Mouse (Mus musculus) mouse trophoblast stem cell (cell line): ENCODE data around the gene Zpbp2.

Source experiments
- in situ Hi-C, 2 experiments: fragments of 300-500 bp; cut with MseI, MboI; formaldehyde crosslinking; loops; 2 replicates in 1 of 2; 3 replicates in 1 of 2; pipeline ENCODE4 v1.15.1; 2025

Zpbp2 gene

DNA sequence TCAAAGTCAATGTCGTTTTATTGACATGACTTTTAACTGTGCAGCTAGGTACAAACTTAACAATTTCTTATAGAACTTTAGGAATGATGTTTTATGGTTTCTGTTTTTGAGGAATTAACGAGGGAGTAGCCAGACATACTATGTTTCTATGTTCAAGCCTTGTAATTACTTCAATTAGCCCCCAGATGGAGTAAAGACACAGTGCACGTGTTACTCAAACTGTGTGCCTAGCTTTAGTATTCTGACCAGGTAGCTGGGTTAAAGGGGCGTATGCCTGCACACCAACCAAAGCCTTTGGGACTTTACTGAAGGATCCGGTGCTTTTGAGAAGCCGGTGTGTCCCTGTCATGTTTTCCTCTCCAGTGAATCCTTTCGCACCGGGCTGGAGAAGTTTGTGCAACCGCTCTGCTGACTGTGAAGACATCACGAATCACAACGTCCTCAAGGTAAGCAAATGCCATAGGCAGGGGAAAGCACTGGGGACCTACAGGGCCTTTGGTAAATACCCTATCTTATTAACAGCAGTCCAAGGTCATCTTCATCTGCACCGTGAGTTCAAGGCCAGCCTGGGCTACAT lies 4.3 kb downstream of the Zpbp2 start:
- in situ Hi-C loops: loop anchor here in 1 of 2 experiments (5.0 kb wide), 1 partner anchor 37 kb away; no protein-coding TSS in a partner anchor

DNA sequence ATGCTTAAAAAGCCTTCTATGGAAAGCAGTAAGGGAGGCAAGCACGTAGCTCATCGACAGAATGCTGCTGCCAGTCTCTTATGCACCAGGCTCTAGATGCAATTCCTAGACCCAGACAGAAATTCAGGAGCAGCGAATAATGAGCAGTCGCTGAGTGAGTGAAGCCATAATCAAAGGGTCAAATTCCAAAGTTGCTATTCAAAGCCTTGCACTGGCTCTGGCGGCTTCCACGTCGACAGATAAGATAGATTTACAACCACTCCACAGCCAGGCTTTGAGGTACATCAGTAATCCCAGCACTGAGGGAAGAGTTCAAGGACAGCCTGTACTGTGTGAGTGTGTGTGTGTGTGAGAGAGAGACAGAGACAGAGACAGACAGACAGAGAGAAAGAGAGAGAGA lies 10.0 kb downstream of the Zpbp2 start:
- in situ Hi-C loops: no loop called here

DNA sequence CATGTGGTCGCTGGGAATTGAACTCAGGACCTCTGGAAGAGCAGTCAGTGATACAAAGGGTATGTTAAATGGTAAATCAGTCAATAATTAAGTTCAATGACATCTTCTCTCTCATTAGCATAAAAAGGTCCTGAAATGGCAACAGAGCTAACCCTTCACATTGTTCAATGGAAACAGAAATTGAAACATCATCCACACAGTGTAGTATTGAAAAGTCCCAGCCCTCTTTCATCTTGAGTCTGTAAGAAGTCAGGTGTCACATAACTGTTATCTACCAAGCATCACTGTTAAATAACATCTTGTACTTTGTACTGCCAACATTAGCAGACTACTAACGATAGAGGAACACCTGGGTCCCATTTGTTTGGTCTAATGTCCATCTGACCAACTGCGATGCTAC lies 12.1 kb downstream of the Zpbp2 start:
- in situ Hi-C loops: no loop called here

DNA sequence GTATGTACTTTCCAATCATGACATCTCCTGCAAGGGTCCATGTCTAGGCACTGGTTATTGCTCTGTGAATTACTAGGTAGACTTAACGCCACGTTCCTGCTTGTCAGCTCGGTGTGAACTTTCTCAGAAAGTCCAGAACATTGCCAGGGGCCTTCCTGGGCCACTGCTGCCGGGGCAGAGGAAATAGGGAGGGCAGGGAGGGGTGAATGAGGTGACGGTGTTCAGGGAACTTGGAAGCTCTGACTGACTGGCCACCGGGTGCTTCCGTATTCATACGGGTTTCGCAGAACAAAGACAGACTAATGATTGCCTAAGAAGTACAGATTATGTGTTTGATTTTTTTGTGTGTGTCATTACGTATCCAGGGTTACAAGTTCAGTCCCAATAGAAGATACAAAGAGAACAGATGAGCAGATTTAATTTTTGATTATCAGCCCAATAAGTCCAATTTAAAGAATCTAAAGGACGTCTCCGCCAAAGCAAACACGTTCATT lies 13.1 kb downstream of the Zpbp2 start:
- in situ Hi-C loops: no loop called here

DNA sequence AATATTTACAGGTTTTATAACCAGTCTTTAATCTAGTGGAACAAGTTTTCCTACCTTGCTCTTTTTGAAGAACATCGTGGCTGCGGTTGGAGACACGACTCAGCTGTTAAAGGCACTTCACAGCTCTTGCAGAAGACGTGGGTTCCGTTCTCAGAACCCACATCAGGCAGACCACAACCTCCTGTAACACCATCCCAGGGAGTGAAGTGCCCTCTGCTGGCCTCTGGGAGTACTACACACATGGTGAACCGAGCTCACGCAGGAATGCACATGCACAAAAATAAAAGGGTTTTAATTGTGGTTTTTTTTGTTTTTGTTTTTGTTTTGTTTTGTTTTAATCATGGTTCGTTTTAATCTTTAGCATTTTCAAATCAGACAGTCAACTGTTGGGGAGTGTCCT lies 17.4 kb downstream of the Zpbp2 start:
- in situ Hi-C loops: no loop called here

DNA sequence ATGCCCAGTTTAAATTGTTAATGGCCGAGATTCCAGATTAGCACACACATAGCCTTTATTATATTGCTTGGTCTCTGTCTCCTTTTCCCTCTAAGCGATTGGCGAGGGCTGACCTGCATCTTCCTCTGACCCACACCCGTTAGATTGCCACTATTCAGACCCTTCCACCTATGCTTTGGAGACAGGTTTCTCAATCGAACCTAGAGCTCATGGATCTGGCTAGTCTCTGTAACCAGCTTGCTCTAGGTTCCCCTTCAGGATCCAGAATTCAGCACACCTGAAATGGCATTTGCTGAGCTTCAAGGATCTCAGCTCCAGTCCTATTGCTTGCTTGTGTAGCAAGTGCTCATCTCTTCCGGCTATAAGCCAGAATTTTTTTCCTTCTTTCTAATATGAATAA lies 18.6 kb downstream of the Zpbp2 start:
- in situ Hi-C loops: no loop called here

DNA sequence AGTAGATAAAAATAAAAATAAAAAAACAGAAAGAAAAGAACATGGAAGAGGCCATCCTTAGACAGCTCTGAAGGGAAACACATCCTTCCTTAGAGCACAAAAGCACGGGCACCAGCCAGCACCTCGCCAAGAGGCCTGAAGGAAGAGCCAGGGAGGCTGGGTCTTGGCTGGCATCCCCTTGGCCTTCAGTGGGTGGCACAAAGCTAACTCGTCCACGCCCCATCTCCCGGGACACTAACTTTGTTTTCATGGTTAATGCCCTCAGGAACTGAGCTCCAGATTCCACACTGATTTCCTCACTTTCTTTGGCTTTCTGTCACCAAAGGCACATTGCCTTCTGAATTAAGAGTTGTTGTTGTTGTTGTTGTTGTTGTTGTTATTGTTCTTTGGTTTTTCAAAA lies 26.9 kb downstream of the Zpbp2 start:
- in situ Hi-C loops: no loop called here

DNA sequence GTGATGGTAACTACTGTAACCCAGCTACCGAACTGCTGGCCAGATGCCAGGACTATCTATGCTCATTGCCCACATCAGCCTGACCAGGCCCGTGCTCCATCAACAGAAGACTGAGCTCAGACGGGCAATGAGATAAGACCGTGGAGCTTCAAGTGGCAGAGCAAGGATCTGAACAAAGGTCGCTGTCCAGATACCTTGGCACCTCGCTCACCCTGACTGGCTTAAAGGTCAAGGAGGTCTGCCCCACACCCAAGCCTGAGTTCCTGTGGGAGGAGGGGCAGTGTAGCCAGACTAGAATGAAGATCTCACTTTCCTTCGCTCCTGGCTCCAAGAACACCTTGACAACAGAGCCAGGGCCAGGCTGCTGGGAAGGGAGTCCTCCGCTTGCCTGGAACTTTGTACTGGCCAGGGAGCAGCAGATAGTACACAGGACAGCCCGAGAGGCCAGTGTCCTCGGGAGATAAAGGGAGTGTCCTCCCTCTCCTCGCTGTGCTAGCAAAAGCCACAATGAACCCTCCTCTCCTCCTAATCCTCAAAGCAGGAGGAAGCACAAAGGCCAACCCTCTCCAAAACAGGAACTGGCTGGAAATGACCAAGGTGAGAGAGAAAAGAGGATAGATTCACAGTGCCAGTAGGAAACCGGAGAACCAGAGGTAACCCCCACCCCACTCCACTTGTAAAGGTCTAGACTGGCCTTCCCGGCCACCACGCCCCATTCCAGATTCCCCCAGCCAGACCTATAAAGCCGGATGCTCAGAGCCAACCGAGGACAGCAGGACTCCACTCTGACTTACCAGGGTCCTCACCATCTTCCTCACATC lies 29.6 kb downstream of the Zpbp2 start:
- in situ Hi-C loops: no loop called here

DNA sequence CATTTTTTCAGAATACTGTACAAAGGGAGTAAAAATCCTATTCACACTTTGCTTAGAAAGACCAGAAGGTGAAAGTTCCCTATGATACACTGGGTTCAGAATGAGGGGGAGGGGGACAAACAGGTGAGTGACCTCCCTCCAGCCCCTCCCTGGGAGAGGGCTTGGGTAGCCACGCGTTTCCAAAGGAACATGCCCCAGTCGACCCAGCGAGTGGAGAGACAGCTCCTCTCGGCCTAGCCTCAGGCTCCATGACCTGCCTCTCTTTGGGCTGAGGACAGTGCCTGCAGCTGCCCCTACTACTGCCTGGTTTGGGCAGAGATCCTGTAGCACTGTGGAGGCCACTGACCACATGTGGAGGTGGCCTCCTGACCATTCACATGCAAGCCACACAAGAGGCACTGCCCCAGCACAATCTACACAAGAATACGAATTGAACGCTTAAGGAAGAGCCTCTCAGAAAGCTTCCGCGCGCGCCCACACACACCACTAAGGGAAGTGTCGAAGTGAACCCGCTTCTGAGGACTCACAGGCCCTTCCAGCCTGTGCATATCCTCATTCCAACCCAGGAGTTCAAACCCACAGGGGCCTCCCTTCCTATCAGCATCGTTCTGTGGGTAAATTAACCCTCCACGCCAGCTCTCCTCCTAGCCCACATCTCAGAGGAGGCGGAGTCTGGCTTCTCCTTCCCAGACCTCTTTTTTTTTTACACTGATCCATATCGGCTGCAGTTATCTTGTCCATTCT lies 30.6 kb downstream of the Zpbp2 start:
- in situ Hi-C loops: no loop called here

DNA sequence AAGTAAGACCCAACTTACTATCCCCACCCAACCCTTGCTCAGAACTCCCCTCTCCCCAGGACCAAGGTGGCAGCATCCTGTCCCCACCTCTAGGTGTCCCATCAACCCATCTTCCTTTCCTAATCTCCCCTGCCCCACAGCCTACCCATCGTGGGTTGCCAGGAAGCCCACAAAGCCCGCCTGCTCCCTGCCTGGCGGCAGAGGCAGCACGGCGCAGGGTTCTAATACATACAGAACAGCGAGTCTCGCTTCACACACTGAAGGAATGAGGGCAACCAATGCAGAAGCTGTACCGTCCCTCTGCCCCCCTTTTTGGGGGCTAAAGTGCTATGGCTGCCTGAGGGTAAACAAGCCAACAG lies 31.1 kb downstream of the Zpbp2 start:
- in situ Hi-C loops: no loop called here

DNA sequence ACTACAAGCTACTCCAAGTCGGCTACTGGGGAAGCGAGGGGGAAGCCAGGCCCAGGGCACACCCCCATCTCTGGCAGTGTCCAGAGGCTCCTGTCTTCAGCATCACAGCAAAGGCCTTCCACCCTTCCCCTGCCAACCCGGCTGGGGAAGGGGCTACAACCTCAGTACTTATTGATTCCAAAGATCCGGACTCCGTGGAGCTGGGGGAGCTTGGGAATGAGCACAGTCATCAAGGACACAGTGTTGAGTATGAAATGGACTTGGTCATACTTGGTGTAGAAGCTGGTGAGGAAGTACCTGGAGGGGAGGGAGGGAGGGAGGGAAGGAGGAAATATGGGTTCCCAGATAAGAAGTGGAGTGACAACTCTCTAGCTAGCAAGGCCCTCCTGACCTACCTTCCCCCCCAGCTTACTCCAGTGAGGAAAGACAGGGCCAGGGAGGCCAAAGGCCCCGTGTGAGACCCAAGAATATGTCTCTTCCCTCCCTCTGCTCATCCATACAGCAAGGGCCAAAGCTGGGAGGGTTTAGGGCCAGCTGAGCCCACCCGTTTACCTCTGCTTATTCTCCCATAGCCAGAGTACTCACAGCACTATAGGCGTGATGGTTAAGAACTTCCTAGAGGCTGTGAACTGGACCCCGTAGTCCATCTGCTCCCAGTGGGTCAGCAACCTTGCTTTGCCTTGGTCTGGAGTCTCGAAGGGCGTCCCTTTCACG lies 31.8 kb downstream of the Zpbp2 start:
- in situ Hi-C loops: no loop called here

DNA sequence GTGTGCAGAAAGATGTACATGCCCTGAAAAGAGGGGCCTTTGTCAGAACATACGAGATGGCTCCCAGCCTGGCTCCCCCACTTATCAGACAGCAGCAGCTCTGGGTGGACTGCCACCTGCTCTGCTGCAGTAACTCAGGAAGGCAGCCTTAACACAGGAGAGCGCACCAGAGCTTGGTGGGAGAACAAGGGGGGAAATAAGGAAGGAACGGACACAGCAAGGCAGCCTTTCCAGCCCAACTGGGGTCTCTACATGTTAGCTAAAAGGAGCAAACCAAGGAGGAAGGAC lies 32.3 kb downstream of the Zpbp2 start:
- in situ Hi-C loops: no loop called here

DNA sequence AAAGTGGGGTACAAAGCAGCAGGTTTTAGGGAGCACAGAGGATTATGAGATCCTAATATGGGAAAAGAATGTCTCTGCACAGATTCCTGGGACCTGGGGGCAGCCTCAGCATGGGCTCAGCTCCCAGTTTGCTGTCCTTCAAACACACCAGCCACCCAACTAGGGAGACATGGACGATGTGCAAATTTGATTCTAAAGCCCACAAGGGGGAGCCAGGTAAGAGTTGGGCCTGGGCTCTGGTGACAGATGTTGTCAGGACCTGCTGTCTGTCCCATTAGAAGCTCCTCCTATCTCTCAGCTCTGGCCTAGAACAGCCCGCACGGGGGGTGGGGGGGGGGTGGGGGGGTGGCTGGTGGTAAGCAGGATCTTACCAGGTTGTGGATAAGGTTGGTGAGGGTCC lies 32.7 kb downstream of the Zpbp2 start:
- in situ Hi-C loops: no loop called here

DNA sequence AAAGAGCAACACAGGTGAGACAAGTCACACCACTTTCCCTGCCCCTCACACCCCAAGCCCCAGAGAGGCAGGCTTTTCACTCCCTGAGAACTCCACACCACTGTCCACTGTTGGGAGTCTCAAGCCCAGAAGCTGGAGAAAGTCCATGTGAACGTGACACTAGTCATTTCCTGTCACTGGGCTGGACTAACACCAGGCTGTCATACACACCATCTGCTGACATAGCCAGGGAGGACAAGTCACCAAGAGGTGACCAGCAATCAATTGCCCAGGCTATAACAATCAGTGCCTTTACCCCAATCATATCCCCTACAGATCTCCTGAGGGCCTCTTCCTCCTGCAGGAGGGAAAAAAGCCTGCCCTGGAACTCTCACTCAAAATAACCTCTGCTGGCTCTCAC lies 33.2 kb downstream of the Zpbp2 start:
- in situ Hi-C loops: no loop called here

DNA sequence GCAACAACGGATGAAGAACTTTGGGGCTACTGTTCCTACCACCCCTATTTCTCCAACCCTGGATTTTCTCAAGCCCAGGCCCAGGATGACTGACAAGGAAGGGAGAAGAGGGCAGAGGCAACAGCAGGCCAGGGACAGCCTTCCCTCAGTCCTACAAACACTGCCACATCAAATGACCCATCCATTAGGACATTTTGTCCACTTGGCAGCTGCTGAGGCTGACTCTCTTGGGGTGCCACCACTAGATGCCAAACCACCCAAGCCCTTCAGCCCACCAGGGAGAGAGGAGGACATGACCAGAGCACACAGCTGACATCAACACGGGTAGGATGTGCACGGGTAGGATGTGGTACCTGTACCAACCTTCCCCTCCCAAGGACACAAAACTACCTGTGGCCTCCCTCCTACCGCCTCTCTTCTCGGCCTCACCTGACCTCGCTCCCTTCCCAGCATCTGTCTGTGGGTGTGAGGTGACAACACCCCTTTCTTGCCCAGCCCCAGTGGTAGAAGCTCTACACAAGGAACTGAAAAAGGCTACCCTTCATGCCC lies 33.8 kb downstream of the Zpbp2 start:
- in situ Hi-C loops: no loop called here

DNA sequence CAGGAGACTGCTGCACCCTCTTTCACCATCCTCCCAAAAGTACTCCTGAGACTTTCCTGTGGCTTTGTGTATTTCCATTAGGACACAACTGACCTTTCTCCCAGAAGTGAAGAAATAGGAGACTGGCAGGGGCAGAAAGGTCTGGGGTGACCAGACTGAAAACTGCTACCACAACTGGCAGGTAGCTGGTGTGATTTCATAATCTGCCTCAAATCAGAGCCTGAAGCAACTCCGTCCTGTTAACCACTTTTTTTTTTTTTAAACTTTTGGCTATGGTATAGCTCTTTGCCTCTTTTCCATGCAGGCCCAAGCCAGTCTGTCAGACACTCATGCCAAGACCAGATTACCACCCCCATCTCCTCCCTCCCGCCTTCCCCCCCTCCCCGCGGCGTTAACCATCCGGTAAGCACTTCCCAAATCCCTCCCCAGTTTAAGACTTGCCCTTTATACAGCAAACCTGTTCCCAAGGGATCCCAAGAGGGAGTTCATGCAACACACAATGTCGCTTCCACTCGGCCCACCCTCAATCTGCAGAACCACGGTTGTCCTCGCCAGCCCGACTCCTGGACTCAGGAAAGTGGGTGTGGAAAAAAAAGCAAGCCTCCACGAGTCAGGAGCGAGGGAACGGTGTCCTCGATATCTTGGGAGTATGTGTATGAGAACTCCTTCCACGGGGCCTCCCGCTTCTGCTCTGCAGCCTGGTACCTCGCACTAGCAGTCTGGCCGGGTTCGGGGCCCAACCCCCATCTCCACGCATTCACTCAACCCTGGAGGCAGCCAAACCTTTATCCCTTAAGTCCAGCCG lies 35.4 kb downstream of the Zpbp2 start:
- in situ Hi-C loops: no loop called here

DNA sequence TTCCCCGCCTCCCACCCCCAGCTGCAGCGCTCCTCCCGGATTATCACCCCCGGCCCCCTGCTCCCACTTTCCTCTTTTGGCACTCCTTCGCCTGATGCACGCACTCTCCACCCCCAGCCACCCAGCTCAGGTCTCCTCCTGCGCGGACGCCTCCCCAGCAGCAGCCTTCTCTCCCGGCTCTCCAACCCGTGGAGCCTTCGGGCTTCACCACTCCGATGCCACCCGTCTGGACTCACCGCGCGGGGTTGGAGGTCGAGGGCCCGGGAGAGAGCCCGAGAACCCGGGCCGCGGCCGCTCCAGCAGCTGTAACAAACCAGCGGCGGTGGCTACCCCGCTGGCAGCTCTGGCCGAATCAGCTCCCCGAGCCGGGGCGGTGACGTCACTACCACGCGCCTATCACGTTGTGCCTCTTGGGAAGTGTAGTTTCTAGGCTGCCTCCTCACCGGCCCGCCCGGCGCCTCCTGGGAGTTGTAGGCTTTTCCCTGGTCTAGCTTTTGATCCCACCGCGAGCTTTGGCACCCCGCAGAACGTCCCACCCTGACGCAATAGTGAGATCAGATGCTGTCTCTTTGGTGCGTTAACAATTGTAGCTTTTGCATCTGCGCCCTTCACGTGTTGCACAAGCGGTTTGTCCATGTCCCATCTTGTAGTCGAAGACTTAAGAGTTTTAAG lies 36.1 kb downstream of the Zpbp2 start, which contains the start of gene Ormdl3:
Ormdl3 (minus strand) TSS at position 477 of the 672 bp plus-strand sequence.
- in situ Hi-C loops: no loop called here

DNA sequence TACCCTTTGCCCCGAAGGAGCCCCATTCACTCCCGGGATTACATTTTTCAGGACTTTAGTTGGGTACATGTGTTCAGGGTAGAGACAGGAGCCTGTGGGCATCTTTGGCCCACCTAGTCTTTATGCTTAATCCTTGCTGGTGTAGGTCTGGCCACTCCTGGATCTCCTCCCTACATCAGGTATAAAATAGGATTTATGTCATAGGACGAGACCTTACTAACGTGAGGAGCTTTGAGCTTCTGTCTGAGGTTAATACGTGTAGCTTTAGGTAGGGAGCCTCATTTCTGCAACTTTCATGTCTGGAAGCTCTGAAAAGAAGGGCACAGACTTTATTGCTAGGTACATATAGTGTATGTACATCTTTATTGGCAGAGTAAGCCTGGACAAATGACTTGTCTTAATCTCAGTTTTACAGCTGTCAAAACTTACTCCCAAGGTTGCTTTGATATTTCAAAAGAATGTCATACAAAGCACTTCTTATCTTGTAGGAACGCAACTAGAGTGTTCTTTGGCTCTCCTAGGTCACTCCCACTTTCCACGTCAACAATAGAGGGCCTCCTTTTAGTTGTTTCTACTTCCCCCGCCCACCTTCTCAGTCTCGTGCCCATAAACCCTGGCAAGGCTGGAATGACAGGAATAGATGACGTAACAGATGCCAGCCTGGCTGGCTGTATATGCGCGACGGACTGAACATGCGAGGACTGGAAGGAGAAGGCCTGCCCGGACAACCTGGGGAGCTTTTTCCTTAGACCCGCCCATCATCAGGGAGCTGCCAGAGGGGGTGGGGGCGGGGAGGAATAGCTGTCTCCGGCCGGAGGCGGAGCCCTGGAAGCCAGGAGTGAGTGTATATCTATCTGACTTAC lies 37.0 kb downstream of the Zpbp2 start:
- in situ Hi-C loops: no loop called here

DNA sequence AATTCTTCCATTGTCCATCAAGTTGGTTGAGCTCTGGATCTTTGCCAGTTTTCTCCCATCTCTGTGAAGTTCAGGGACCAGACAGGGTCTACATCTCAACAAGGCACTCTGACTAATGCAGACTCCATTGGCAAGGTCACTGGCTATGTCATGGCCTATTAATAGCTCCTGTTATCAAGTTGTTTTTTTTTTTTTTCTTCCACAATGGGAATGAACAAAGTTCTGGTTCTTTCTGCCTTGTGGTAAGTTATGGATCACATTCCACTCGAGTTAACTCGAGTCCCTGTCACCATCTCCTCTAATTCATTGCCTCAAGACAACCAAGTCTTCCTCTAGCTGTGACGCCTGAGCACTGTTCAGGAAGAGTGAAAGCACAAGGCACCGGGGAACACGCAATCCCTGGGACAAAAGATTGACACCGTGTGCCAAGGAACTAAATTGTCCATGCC lies 38.0 kb downstream of the Zpbp2 start:
- in situ Hi-C loops: no loop called here
